Mouse (Mus musculus) thymus, adult 2 months (tissue): ENCODE measurements at regions not wholly inside any gene's neighbourhood (a gene's known extent, or its start where the extent isn't known, plus 50 kb on each side); places are given as distances from the start of the nearest gene placed in this dataset.

Experiments used
- CTCF ChIP-seq: fragments of 200-500 bp; IDR thresholded peaks from 2 replicates; pipeline ENCODE4 v1.5.1; 2012; ENCODE audit warnings: mild to moderate bottlenecking, control low read depth, low read length, moderate library complexity, borderline replicate concordance; ENCODE audit not compliant: control insufficient read depth, poor library complexity, insufficient read depth; ENCODE audit errors: extremely low read depth
- POLR2A ChIP-seq: fragments of 200-500 bp; IDR thresholded peaks from 2 replicates; pipeline ENCODE4 v1.6.1; 2012; ENCODE audit warnings: mild to moderate bottlenecking, low read length, control low read depth, moderate library complexity; ENCODE audit not compliant: control insufficient read depth, poor library complexity, insufficient read depth; ENCODE audit errors: extremely low read depth

- TF ChIP-seq CTCF = no peak
- TF ChIP-seq POLR2A = no peak
Observed at GRCm38 (mm10) chr6:117427351-117428142, 259.2 kb downstream of the Cxcl12 start.
